Mouse (Mus musculus) frontal cortex, postnatal 36 days (tissue): ENCODE measurements at regions not wholly inside any gene's neighbourhood (a gene's known extent, or its start where the extent isn't known, plus 50 kb on each side); places are given as distances from the start of the nearest gene placed in this dataset.

ENCODE experiments used
- DNase-seq, 2 experiments: peaks; one replicate each; pipeline ENCODE4 v3.0.0; 2022; ENCODE audit warnings: low spot score in 2 of 2

GRCm38 (mm10) chr12:39729255-39729654 is 308.6 kb downstream of the Arl4a start:
- DNase-seq: no peak

- DNase-seq: no peak
Observed at GRCm38 (mm10) chr12:39724172-39724571, 313.7 kb downstream of the Arl4a start.

GRCm38 (mm10) chr12:39715120-39715519 is 322.7 kb downstream of the Arl4a start:
- no peak for DNase-seq

GRCm38 (mm10) chr12:39714169-39714794 is 323.5 kb downstream of the Arl4a start:
- DNase-seq: no peak

GRCm38 (mm10) chr12:39711807-39712206 is 326.0 kb downstream of the Arl4a start:
- DNase-seq: no peak

GRCm38 (mm10) chr12:39709850-39710249 is 328.0 kb downstream of the Arl4a start:
- DNase-seq: peak; percentile 10 to 17

- DNase-seq: no peak
Observed at GRCm38 (mm10) chr12:39697182-39697581, 340.6 kb downstream of the Arl4a start.

GRCm38 (mm10) chr12:39695322-39695721 is 342.5 kb downstream of the Arl4a start:
- DNase-seq: no peak

- no peak for DNase-seq
Observed at GRCm38 (mm10) chr12:39692043-39692442, 345.8 kb downstream of the Arl4a start.

GRCm38 (mm10) chr12:39685399-39685798 is 352.4 kb downstream of the Arl4a start:
- DNase-seq: no peak

GRCm38 (mm10) chr12:39682121-39682520 is 355.7 kb downstream of the Arl4a start:
- no peak for DNase-seq

- no peak for DNase-seq
Observed at GRCm38 (mm10) chr12:39675608-39676007, 362.2 kb downstream of the Arl4a start.

GRCm38 (mm10) chr12:39667701-39668100 is 370.1 kb downstream of the Arl4a start:
- no peak for DNase-seq

GRCm38 (mm10) chr12:39665448-39665847 is 372.4 kb downstream of the Arl4a start:
- peak; percentile 50 to 66 for DNase-seq

- no peak for DNase-seq
Observed at GRCm38 (mm10) chr12:39660420-39660819, 377.4 kb downstream of the Arl4a start.

- no peak for DNase-seq
Observed at GRCm38 (mm10) chr12:39656606-39657005, 381.2 kb downstream of the Arl4a start.

- DNase-seq: no peak
Observed at GRCm38 (mm10) chr12:39648952-39649351, 388.9 kb downstream of the Arl4a start.

GRCm38 (mm10) chr12:39646556-39646955 is 391.3 kb downstream of the Arl4a start:
- DNase-seq: no peak

GRCm38 (mm10) chr12:39645581-39645980 is 392.2 kb downstream of the Arl4a start:
- DNase-seq: no peak

- no peak for DNase-seq
Observed at GRCm38 (mm10) chr12:39639246-39639645, 398.6 kb downstream of the Arl4a start.

- no peak for DNase-seq
Observed at GRCm38 (mm10) chr12:39634337-39634736, 403.5 kb downstream of the Arl4a start.

- DNase-seq: no peak
Observed at GRCm38 (mm10) chr12:39621266-39621665, 416.6 kb downstream of the Arl4a start.

- DNase-seq: no peak
Observed at GRCm38 (mm10) chr12:39605289-39605688, 432.5 kb downstream of the Arl4a start.

- no peak for DNase-seq
Observed at GRCm38 (mm10) chr12:39604723-39605122, 433.1 kb downstream of the Arl4a start.
